Mouse (Mus musculus): ENCODE measurements around the gene Tnfrsf12a.
A peak's percentile ranks its signal among the peaks of the same experiment; 100 is the strongest.

Gene Tnfrsf12a

GRCm38 (mm10) chr17:23677236-23677679 lies at the start of gene Tnfrsf12a:
Gene Tnfrsf12a (minus strand): TSS chr17:23677468.
- DNase-seq (ENCODE audit: low spot score) = no peak

- DNase-seq (ENCODE audit: low spot score) = no peak
Measured at GRCm38 (mm10) chr17:23726758-23727142, 49.5 kb upstream of the Tnfrsf12a start.

- DNase-seq (ENCODE audit: low spot score) = peak; percentile 84
Measured at GRCm38 (mm10) chr17:23725999-23726757, 48.9 kb upstream of the Tnfrsf12a start, which contains the start of gene Pkmyt1. Gene Pkmyt1 (plus strand): TSS chr17:23726336.

GRCm38 (mm10) chr17:23725477-23725876 lies 48.2 kb upstream of the Tnfrsf12a start:
- DNase-seq (ENCODE audit: low spot score) = no peak

- no peak for DNase-seq (ENCODE audit: low spot score)
Measured at GRCm38 (mm10) chr17:23722376-23723125, 45.3 kb upstream of the Tnfrsf12a start, which contains the start of gene 1520401A03Rik. Gene 1520401A03Rik (minus strand): TSS chr17:23722783.

GRCm38 (mm10) chr17:23721886-23722285 lies 44.6 kb upstream of the Tnfrsf12a start:
- DNase-seq (ENCODE audit: low spot score) = no peak

GRCm38 (mm10) chr17:23719455-23719854 lies 42.2 kb upstream of the Tnfrsf12a start:
- DNase-seq (ENCODE audit: low spot score) = no peak

GRCm38 (mm10) chr17:23717003-23717402 lies 39.7 kb upstream of the Tnfrsf12a start:
- DNase-seq (ENCODE audit: low spot score) = no peak

- DNase-seq (ENCODE audit: low spot score) = no peak
Measured at GRCm38 (mm10) chr17:23706212-23706611, 28.9 kb upstream of the Tnfrsf12a start.

GRCm38 (mm10) chr17:23705525-23706104 lies 28.3 kb upstream of the Tnfrsf12a start:
- no peak for DNase-seq (ENCODE audit: low spot score)

GRCm38 (mm10) chr17:23704741-23705140 lies 27.5 kb upstream of the Tnfrsf12a start:
- DNase-seq (ENCODE audit: low spot score) = no peak

GRCm38 (mm10) chr17:23703301-23703700 lies 26.0 kb upstream of the Tnfrsf12a start:
- DNase-seq (ENCODE audit: low spot score) = no peak

GRCm38 (mm10) chr17:23700079-23700478 lies 22.8 kb upstream of the Tnfrsf12a start:
- DNase-seq (ENCODE audit: low spot score) = peak; percentile 63

GRCm38 (mm10) chr17:23699131-23700077 lies 22.1 kb upstream of the Tnfrsf12a start:
- no peak for DNase-seq (ENCODE audit: low spot score)

GRCm38 (mm10) chr17:23695801-23696200 lies 18.5 kb upstream of the Tnfrsf12a start:
- DNase-seq (ENCODE audit: low spot score) = no peak

GRCm38 (mm10) chr17:23694491-23694890 lies 17.2 kb upstream of the Tnfrsf12a start:
- DNase-seq (ENCODE audit: low spot score) = no peak

- DNase-seq (ENCODE audit: low spot score) = no peak
Measured at GRCm38 (mm10) chr17:23683856-23684672, 6.8 kb upstream of the Tnfrsf12a start, which contains the start of gene Cldn9. Gene Cldn9 (minus strand): TSS chr17:23684026.

- DNase-seq (ENCODE audit: low spot score) = no peak
Measured at GRCm38 (mm10) chr17:23683226-23683625, 6.0 kb upstream of the Tnfrsf12a start.

- no peak for DNase-seq (ENCODE audit: low spot score)
Measured at GRCm38 (mm10) chr17:23682530-23682929, 5.3 kb upstream of the Tnfrsf12a start.

GRCm38 (mm10) chr17:23682092-23682491 lies 4.8 kb upstream of the Tnfrsf12a start:
- no peak for DNase-seq (ENCODE audit: low spot score)

- DNase-seq (ENCODE audit: low spot score) = no peak
Measured at GRCm38 (mm10) chr17:23681086-23681485, 3.8 kb upstream of the Tnfrsf12a start.

Data from urinary bladder, postnatal 10 days (tissue).